Mouse (Mus musculus) embryo, embryonic 10 days (tissue): ENCODE data around the gene Ccnb1ip1.
A peak's percentile ranks its signal among the peaks of the same experiment; 100 is the strongest.

Experiments
- DNase-seq: peaks from one replicate; pipeline ENCODE4 v3.0.0-alpha.2; 2015; ENCODE audit warnings: low spot score

Ccnb1ip1 gene

GRCm38 (mm10) chr14:50784391-50785250 lies 22.9 kb downstream of the Ccnb1ip1 start:
- peak; percentile 21 for DNase-seq

DNA sequence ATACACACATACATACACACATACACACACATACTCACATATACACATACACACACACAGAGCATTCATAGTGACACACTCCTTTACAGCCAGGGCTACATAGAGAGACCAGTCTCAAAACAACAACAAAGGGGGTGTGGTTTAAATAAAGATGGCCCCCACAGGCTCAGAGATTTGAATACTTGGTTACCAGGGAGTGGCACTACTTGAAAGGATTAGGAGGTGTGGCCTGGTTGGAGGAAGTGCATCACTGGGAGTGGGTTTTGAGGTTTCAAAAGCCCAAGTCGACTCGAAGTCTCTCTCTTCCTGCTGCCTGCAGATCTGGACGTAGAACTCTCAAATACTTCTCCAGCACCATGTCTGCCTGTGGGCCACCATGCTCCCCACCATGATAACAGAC lies 25.4 kb downstream of the Ccnb1ip1 start:
- DNase-seq: no peak

GRCm38 (mm10) chr14:50771342-50771741 lies 36.2 kb downstream of the Ccnb1ip1 start:
- peak; percentile 23 for DNase-seq

DNA sequence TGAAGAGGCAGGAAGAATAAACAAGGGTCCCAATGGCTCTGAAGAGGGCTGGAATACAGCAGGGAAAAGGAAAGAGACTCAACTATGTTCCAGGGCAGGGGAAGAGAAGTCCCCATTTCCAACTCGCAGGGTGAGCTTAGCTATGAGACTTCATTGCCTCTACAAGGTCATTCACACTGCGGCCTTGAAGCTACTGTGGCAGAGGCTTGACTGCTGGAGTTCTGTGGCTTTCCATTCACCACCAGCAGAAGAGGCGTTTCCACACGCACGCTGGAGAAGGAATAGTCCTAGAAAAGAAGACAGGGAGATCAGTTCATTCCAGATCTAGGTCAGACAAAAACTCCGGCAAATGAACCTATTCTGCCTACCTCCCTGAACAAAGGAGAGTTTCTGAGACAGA lies 41.8 kb downstream of the Ccnb1ip1 start:
- DNase-seq: no peak

DNA sequence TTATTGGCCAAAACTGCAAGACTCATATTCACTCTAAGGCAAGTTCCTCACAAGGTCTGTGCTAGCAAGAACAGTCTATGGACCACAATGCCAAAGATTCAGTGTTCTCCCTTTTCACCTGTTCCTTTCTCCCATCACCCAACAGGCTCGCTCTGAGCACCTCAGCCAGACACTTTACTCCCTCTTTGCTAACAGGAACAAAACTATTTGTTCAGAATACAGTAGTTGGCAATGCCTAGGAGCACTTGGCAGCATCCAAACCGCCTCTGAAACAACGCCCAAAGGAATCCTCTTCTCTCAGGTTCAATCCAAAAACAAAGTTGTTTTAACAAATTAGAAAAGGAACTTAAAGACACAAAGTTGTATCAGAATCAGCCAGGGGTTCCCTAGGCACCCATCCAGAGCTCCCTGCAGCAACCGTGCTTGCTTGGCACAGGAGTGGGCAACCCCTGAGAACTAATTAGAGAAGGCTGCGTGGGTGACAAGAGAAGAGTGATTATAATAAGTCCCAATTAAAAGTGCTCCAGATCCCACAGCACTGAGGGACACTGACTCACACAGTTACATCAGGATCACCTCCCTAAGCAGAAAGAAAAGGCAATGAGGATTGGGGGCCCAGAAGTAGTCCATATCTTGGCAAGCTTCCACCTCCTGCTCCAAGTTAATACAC lies 49.0 kb downstream of the Ccnb1ip1 start:
- DNase-seq: no peak

- no peak for DNase-seq
Observed at GRCm38 (mm10) chr14:50744994-50745393, 62.5 kb downstream of the Ccnb1ip1 start, which contains the start of gene Olfr749. Gene Olfr749, minus strand, starts transcription at chr14:50745094.

- no peak for DNase-seq
Observed at GRCm38 (mm10) chr14:50741584-50741983, 65.9 kb downstream of the Ccnb1ip1 start.

DNA sequence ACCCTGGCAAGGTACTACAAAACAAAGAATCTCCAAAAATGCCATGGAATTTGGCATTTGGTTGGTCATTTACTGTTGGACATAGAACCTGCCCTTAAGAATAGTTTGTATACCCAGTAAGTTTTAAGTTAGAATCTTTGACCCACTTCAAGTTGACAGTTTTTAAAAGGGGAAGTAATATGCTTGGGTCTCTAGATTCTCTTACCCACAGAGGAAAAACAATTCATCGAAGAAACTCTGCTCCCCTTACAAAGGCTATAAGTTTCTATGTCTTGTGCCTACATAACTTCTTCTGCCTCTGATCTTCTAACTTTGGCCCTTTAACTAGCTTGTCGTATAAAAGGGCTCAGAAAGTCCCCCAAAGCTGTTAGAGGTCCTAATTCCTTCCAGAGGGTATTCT lies 67.2 kb downstream of the Ccnb1ip1 start:
- DNase-seq: no peak
